Mouse (Mus musculus) right cerebral cortex, postnatal 14 days (tissue): Measurements from ENCODE around the gene Neu3.
A peak's percentile ranks its signal among the peaks of the same experiment; 100 is the strongest.
"Not testable (repeated sequence)": the region's sequence is repeated elsewhere in the genome, so short reads cannot be mapped to it uniquely, and the experiment has no call there.

Experiments
- DNase-seq: peaks from one replicate; pipeline ENCODE4 v3.0.0; 2022

Neu3 gene

DNA sequence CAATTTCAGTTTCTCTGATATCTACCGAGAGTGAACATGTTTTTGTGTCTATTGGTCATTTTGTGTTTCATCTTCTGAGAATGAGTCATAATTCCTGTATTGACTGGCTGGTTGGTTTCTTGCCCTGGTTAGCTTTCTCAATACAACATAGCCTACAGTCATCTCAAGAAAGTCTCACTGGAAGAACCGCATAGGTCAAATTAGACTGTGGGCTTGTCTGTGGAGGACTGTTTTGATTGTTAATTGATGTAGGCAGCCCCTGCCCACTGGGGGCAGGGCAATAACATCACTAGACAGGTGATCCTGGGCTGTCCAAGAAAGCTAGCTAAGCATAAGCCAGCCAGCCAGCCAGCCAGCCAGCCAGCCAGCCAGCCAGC lies 5.6 kb upstream of the Neu3 start:
- no peak for DNase-seq

DNA sequence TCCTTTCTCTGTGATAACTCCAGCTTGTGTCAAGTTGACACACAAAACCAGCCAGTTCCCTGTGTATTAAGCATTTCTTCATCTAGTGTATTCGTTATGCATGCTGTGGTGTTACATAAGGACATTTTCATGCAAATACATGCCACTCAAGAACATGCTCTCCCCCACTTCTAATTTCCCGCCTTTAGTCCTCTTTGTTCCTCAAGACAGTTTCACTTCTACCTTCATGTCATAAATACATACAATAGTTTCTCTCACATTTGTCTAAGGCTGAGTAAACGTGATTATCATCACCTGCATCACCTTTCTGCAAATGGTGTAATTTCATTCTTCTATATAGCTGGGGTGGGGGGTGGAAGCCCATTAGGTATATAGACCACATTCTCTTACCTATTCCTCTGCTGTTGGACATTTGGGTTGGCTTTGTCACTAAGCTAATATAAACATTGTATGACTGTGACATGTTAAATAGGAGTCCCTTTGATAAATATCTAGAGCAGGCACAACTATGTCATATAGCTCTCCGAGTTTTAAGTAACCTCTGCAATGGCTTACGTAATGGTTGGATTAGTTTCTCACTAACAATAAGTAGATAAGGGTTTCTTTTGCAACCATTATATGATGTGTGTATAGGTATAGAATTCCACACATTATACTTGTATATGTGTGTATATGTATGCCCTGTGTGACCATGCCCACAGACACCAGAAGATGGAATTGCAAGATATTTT lies 5.1 kb upstream of the Neu3 start:
- no peak for DNase-seq

DNA sequence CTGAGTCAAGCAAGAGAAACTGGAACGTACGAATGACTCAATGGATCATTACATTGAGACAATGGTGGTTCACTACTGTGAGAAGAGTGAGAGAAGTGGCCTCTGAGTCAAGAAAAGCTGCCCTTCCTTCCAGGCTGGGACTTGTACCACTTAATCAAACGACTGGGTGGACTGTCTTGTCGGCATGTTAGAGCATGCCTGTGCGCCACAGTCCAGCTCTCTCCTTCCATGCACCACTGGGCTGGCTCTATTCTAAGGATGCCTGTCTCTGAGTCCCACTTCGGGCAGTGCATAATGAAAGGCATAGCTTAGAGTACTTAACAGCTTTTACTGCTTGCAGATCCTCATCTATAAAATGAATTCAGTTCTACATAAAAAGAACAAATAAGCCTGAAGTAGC lies 2.1 kb downstream of the Neu3 start:
- DNase-seq: no peak

GRCm38 (mm10) chr7:99825511-99825910 lies 2.7 kb downstream of the Neu3 start:
- no peak for DNase-seq

DNA sequence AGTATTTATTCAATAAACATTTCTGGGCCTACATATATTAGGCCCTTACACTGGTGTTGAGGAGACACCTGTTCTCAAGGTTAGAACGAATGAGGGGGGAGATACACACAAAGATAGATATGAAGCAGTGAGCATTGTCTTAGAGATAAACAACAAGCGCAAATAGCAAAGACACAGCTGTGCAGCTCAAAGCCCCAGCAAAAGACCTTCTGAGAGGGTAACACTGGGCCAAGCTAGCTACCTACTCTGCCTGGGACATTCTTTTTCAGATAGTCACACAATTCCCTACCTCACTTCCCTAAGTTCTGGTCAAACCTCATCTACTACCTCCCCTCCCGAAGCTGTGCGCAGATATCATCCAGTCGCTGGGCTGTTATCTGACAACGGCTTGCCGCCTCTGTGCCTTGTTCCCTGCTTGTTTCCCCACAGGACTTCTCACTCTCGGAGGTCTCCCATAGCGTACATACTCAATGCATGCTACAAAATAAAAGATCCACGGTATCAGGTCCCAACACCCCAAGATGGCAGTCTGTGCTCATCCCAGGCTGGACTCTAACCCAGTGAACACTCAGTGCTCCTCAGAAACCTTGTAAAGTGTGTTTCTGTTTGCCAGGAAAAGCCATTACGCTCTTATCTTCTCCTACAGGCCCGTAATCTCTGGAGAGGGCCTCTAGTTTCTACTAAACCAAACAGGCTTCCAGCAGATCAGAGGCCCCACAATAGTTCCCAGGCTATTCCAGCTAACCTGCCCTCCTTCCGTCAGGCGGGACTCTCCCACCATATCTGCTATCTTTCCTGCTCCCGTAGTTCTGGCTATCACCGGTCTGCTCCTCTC lies 3.4 kb downstream of the Neu3 start:
- DNase-seq: no peak

GRCm38 (mm10) chr7:99823045-99823663 lies 5.1 kb downstream of the Neu3 start:
- no peak for DNase-seq

GRCm38 (mm10) chr7:99822426-99822825 lies 5.8 kb downstream of the Neu3 start:
- no peak for DNase-seq

- DNase-seq: no peak
Measured at GRCm38 (mm10) chr7:99821953-99822352, 6.3 kb downstream of the Neu3 start.

- DNase-seq: not testable (repeated sequence)
Measured at GRCm38 (mm10) chr7:99818181-99818725, 10.0 kb downstream of the Neu3 start.

DNA sequence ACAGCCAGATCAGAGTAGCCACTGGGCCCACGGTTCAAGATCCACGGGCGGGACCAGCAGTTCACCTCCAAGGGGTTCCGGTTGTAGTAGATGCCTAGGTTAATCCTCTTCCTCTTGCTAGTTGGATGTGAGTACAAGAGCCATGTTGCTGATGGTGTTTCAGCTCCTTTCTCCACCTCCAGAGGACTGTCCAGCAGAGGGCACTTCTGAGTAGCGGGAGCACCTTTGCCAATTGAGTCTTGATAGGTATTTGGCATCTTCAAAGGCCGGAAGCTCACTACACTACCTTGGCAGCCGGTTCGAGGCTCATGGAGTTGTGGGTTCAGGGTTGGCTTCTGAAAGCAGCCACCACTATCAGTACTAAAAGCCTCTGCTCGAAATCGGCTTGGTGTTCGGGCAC lies 14.8 kb downstream of the Neu3 start:
- no peak for DNase-seq

DNA sequence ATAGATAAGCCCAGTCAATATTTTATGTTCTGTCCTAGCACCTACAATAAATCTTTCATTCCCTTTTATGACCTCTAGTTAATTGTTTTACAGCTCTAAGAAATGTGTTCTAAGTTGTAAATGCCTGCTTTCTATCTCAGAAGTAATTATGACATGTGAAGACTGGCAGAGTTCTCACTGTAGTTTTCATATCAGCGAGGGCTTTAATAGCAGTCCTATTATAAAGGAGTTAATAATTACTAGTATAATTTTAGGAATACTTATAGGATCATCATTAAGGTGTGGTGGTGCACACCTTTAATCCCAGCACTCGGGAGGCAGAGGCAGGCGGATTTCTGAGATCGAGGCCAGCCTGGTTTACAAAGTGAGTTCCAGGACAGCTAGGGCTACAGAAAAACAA lies 16.6 kb downstream of the Neu3 start:
- no peak for DNase-seq

DNA sequence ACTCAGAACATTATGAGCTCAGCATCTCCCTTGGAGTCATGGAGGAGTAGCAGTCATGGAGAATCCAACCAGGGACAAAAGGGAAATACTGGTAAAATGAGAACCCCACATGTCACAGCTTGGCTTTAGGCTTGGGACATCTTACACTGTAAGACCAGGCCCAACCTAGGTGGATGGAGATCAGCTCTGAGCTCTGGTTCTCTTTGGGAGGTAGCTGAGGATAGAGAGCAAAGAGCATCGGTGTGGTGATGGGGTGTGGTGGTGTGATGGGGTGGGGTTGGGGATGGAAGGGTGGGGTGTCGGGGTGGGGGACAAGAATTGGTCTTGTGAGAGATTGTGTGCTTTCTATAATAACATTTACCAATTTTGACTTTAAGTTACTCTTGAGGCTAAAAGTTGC lies 17.4 kb downstream of the Neu3 start:
- no peak for DNase-seq

- not testable (repeated sequence) for DNase-seq
Measured at GRCm38 (mm10) chr7:99807043-99807442, 21.2 kb downstream of the Neu3 start.

GRCm38 (mm10) chr7:99805340-99805739 lies 22.9 kb downstream of the Neu3 start:
- DNase-seq: no peak

DNA sequence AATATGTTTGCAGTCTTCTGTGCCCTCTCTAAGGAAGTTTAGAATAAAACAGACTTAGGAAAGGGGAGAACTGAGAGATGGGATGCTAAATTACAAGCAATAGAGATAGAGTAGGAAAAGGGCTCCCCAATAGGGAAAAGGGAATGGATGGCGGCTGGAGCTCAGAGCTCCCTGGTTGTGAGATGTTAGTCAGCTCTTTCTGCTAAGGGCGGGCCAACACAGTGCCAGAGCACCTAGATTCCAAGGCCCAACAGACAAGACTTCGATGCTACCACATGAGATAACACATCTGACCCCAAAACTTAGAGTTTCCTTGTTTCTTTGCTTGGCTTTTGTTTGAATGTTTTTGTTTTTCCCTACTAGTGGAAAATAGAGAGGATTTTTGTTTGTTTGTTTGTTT lies 24.2 kb downstream of the Neu3 start:
- not testable (repeated sequence) for DNase-seq

- DNase-seq: no peak
Measured at GRCm38 (mm10) chr7:99803535-99803934, 24.7 kb downstream of the Neu3 start.

DNA sequence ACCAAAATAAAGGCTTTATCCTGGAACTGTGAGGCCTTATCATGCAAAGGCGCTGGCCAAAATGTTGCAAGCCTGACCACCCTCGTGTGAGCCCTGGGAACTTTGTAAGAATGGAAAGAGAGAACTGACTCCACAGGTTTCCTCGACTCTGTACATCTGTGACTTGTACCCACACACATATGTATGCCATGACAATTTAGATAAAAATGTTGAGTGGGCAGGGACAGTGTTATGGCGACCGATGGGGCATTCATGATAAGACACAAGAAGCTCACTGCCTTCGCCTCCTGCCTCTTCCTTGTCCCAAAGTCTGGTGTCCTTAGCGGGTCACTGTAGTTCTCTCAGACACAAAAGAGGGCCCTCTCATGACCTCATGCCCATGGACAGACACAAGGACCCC lies 29.1 kb downstream of the Neu3 start:
- no peak for DNase-seq

- peak; percentile 70 for DNase-seq
Measured at GRCm38 (mm10) chr7:99797911-99798647, 30.1 kb downstream of the Neu3 start.

DNA sequence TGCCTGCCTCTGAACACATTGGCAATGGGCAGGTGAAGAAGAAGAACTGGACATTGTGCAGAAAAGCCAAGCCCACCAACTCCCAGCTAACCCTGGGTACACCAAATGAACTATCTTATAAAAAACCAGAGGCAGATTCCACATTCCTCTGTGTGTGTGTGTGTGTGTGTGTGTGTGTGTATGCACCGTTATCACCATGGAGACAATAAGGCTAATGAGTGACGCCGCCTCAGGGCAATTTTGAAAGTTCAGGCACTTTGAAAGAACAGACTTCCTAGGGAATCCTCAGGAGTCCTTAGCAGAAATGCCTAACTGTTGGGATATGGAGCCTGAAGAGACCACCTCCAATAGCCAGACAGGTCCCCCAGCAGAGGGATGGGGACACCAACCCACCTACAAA lies 31.0 kb downstream of the Neu3 start:
- no peak for DNase-seq

DNA sequence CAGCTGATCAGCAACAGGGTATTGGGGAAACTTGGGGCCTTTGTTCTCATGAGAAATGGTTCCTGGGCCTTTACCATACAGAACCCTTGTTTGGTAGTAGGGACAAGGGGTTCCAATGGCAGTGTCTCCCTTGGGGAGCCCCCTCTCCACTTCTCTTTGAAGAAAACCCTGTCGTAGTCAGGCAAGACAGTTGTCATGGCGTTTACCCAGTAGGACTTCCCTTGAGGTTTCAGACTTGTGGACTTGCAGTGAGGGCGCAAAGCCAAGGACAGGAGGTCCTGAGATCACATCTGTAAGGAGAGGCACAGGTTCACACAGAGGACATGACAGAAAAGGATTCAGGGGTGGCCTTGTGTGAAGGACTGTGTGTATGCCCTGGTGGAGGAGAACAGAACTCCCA lies 31.7 kb downstream of the Neu3 start:
- no peak for DNase-seq

DNA sequence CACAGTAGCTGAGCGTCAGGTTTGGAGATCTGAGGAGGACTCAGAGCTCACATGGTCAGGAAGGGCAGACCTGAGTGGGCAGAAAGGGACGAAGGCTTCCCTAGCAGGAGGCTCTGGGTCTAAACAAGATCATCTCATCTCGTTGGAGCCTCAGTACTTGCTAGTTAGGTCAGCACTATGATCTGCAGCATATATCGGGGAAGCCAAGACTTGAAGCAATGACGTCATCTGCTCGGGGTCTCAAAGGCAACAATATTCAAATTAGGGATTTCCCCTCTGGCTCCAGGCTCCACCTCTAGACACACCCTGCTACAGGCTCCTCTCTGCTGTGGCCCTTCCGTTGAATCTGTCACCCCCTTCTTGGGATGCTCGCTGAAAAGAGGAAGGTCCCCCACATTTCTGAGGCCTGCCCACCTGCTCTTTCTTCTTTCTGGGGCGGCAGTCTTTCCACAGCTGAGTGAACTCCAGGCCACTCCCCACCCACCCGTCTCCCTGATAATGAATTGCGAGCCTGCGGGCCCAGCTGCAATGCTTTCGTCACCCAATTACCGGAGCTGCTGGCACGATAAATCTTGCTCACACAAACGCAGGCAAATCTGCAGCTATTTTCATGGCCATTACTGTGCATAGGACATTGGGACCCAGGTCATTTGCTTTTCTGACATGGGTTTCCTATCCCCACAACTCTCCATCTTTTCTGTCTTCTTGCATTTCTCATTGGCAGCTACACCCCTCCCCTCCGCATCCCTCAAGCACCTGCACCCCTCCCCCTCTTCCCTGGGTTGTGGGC lies 32.8 kb downstream of the Neu3 start:
- no peak for DNase-seq

- no peak for DNase-seq
Measured at GRCm38 (mm10) chr7:99794096-99794495, 34.1 kb downstream of the Neu3 start.
